Mouse (Mus musculus) bone marrow macrophage, adult 2 months (primary cell): ENCODE results near the gene Chic2. TPM values are rescaled to one million over a fixed set of nuclear protein-coding genes. Genes with fewer than 3 reads are reported as not detected.

Experiments
- H3K27ac ChIP-seq: 2 replicates; pipeline ENCODE4 v1.5.1; 2012; ENCODE audit warnings: low read depth, low read length; ENCODE audit not compliant: insufficient read depth
- H3K4me1 ChIP-seq: 2 replicates; pipeline ENCODE4 v1.6.1; 2012; ENCODE audit warnings: low read length; ENCODE audit not compliant: control insufficient read depth, insufficient read depth
- H3K4me3 ChIP-seq: 2 replicates; pipeline ENCODE4 v1.5.1; 2012; ENCODE audit warnings: mild to moderate bottlenecking, low read length, moderate library complexity; ENCODE audit not compliant: insufficient read depth
- CTCF ChIP-seq: IDR thresholded peaks from 2 replicates; pipeline ENCODE4 v1.5.1; 2012; ENCODE audit warnings: low read depth, mild to moderate bottlenecking, low read length, moderate library complexity
- POLR2A ChIP-seq: IDR thresholded peaks from 2 replicates; pipeline ENCODE4 v1.6.1; 2012; ENCODE audit warnings: mild to moderate bottlenecking, low read depth, low read length, borderline replicate concordance
- polyA plus RNA-seq: library from polyadenylated mRNA; stranded (reverse); fragments of >200 nt; gene quantifications from 2 replicates; pipeline ENCODE4 v1.2.4, GENCODE M21; 2012; ENCODE audit not compliant: missing spikeins, insufficient read depth, insufficient read length

The Chic2 gene
- polyA plus RNA-seq, result 30.7 and 37.9 TPM in 2 replicates

- peak; percentile 61; the same call in 1 of the 2 replicates for TF ChIP-seq POLR2A
- TF ChIP-seq CTCF, result no peak
- Histone ChIP-seq H3K4me1 (peaks cover 25% of the 10 kb centered on the region), H3K27ac (peak within 1 kb of the TSS; percentile 64; the same call in 1 of the 2 replicates)
Measured at GRCm38 (mm10) chr5:75044310-75044904, at the start of gene Chic2. TSS of gene Chic2 (minus strand) at chr5:75044774.

GRCm38 (mm10) chr5:75085906-75086305, 41.3 kb upstream of the Chic2 start:
- H3K27ac ChIP-seq, result no peak overlapping the region
- no peaks in the 10 kb centered on the region for H3K4me1 ChIP-seq
- no peak overlapping the region for H3K4me3 ChIP-seq
- no peak for TF ChIP-seq CTCF
- no peak for TF ChIP-seq POLR2A

More at GRCm38 (mm10) chr5:75044310-75044904, at the start of gene Chic2:
- H3K4me3 ChIP-seq, result peak within 1 kb of the TSS; percentile 80

- no peak for TF ChIP-seq CTCF
- no peak for TF ChIP-seq POLR2A
- Histone ChIP-seq H3K4me1 (no peaks in the 10 kb centered on the region), H3K4me3 (no peak overlapping the region), H3K27ac (no peak overlapping the region)
Measured at GRCm38 (mm10) chr5:75085521-75085875, 40.9 kb upstream of the Chic2 start.

GRCm38 (mm10) chr5:75084871-75085520, 40.4 kb upstream of the Chic2 start:
- no peak for TF ChIP-seq POLR2A
- TF ChIP-seq CTCF, result no peak
- H3K4me1 ChIP-seq, result no peaks in the 10 kb centered on the region
- H3K4me3 ChIP-seq, result no peak overlapping the region
- no peak overlapping the region for H3K27ac ChIP-seq

GRCm38 (mm10) chr5:75084393-75084870, 39.9 kb upstream of the Chic2 start:
- Histone ChIP-seq H3K4me3 (no peak overlapping the region), H3K27ac (no peak overlapping the region), H3K4me1 (no peaks in the 10 kb centered on the region)
- TF ChIP-seq CTCF, result no peak
- TF ChIP-seq POLR2A, result no peak

- no peak overlapping the region for H3K4me3 ChIP-seq
- TF ChIP-seq CTCF, result no peak
- TF ChIP-seq POLR2A, result no peak
Measured at GRCm38 (mm10) chr5:75083591-75084392, 39.2 kb upstream of the Chic2 start.

GRCm38 (mm10) chr5:75083061-75083460, 38.5 kb upstream of the Chic2 start:
- Histone ChIP-seq H3K27ac (no peak overlapping the region), H3K4me1 (no peaks in the 10 kb centered on the region), H3K4me3 (no peak overlapping the region)
- TF ChIP-seq POLR2A (no peak), CTCF (no peak)

More at GRCm38 (mm10) chr5:75083591-75084392, 39.2 kb upstream of the Chic2 start:
- no peaks in the 10 kb centered on the region for H3K4me1 ChIP-seq
- H3K27ac ChIP-seq, result no peak overlapping the region

GRCm38 (mm10) chr5:75082439-75082838, 37.9 kb upstream of the Chic2 start:
- no peak overlapping the region for H3K27ac ChIP-seq
- H3K4me1 ChIP-seq, result no peaks in the 10 kb centered on the region
- no peak overlapping the region for H3K4me3 ChIP-seq
- TF ChIP-seq CTCF (no peak), POLR2A (no peak)

- TF ChIP-seq CTCF (no peak), POLR2A (no peak)
- H3K4me1 ChIP-seq, result no peaks in the 10 kb centered on the region
- no peak overlapping the region for H3K27ac ChIP-seq
- no peak overlapping the region for H3K4me3 ChIP-seq
Measured at GRCm38 (mm10) chr5:75079564-75079963, 35.0 kb upstream of the Chic2 start.

GRCm38 (mm10) chr5:75077051-75077380, 32.4 kb upstream of the Chic2 start:
- Histone ChIP-seq H3K4me3 (no peak overlapping the region), H3K4me1 (no peaks in the 10 kb centered on the region), H3K27ac (no peak overlapping the region)
- TF ChIP-seq POLR2A, result no peak
- no peak for TF ChIP-seq CTCF
